Mouse (Mus musculus) spleen, postnatal 36 days (tissue): Measurements from ENCODE around the gene Prr3.
"Not testable (repeated sequence)": the region's sequence is repeated elsewhere in the genome, so short reads cannot be mapped to it uniquely, and the experiment has no call there.

ENCODE experiments used
- DNase-seq, 2 experiments: peaks; one replicate each; pipeline ENCODE4 v3.0.0; 2022; ENCODE audit warnings: low spot score in 2 of 2, mixed read lengths in 1 of 2

The Prr3 gene

GRCm38 (mm10) chr17:35979401-35980362 lies at the start of gene Prr3, which contains the start of gene Gnl1:
Gene Prr3 (minus strand): TSS chr17:35980236.
Gene Gnl1 (plus strand): TSS chr17:35979851.
- peak; percentile 86 to 87 for DNase-seq

- no peak for DNase-seq
Measured at GRCm38 (mm10) chr17:36028879-36029619, 49.0 kb upstream of the Prr3 start.

GRCm38 (mm10) chr17:36027663-36028062 lies 47.6 kb upstream of the Prr3 start:
- DNase-seq, result no peak

- DNase-seq, result no peak
Measured at GRCm38 (mm10) chr17:36025901-36026300, 45.9 kb upstream of the Prr3 start.

- no peak for DNase-seq
Measured at GRCm38 (mm10) chr17:36025197-36025596, 45.2 kb upstream of the Prr3 start.

- peak; percentile 60 to 71 for DNase-seq
Measured at GRCm38 (mm10) chr17:36023710-36024654, 43.9 kb upstream of the Prr3 start.

- no peak for DNase-seq
Measured at GRCm38 (mm10) chr17:36022922-36023321, 42.9 kb upstream of the Prr3 start.

GRCm38 (mm10) chr17:36022098-36022497 lies 42.1 kb upstream of the Prr3 start:
- no peak for DNase-seq

GRCm38 (mm10) chr17:36021309-36021708 lies 41.3 kb upstream of the Prr3 start:
- no peak for DNase-seq

- DNase-seq, result peak; percentile 86 to 89
Measured at GRCm38 (mm10) chr17:36020191-36021073, 40.4 kb upstream of the Prr3 start, which contains the start of gene H2-T24. Gene H2-T24 (minus strand): TSS chr17:36020560.

GRCm38 (mm10) chr17:36019519-36019918 lies 39.5 kb upstream of the Prr3 start:
- DNase-seq, result no peak

- DNase-seq, result no peak
Measured at GRCm38 (mm10) chr17:36018979-36019378, 38.9 kb upstream of the Prr3 start.

GRCm38 (mm10) chr17:36017046-36017445 lies 37.0 kb upstream of the Prr3 start:
- no peak for DNase-seq

- DNase-seq, result no peak
Measured at GRCm38 (mm10) chr17:36014977-36015376, 34.9 kb upstream of the Prr3 start.

- DNase-seq, result not testable (repeated sequence)
Measured at GRCm38 (mm10) chr17:36004409-36004808, 24.4 kb upstream of the Prr3 start.

GRCm38 (mm10) chr17:36003331-36003730 lies 23.3 kb upstream of the Prr3 start:
- no peak for DNase-seq

GRCm38 (mm10) chr17:36001966-36002365 lies 21.9 kb upstream of the Prr3 start:
- DNase-seq, result peak; percentile 63 to 76

- peak; percentile 69 to 77 for DNase-seq
Measured at GRCm38 (mm10) chr17:36001121-36001897, 21.3 kb upstream of the Prr3 start.

- peak in 1 of 2 experiments; percentile 37 for DNase-seq
Measured at GRCm38 (mm10) chr17:36000349-36000748, 20.3 kb upstream of the Prr3 start.
